Mouse (Mus musculus) limb, embryonic 11.5 days (tissue): ENCODE measurements at regions not wholly inside any gene's neighbourhood (a gene's known extent, or its start where the extent isn't known, plus 50 kb on each side); places are given as distances from the start of the nearest gene placed in this dataset.
"Not testable (repeated sequence)": the region's sequence is repeated elsewhere in the genome, so short reads cannot be mapped to it uniquely, and the experiment has no call there.

Source experiments
- ATAC-seq: fragments of 200-750 bp; cut with Nextera tagmentation; 2 replicates; pipeline ENCODE4 v1.8.0; 2017; ENCODE audit warnings: low read depth; ENCODE audit not compliant: insufficient number of reproducible peaks, low FRiP score, low TSS enrichment
- DNase-seq: peaks from one replicate; pipeline ENCODE4 v3.0.0-alpha.2; 2015; ENCODE audit warnings: low spot score
- H3K27ac ChIP-seq: fragments of 300-500 bp; sonication (generic); replicated peaks from 2 replicates; pipeline ENCODE4 v1.5.1; 2014; ENCODE audit warnings: low read depth, mild to moderate bottlenecking, low read length
- H3K27me3 ChIP-seq: fragments of 300-500 bp; sonication (generic); 2 replicates; pipeline ENCODE4 v1.6.1; 2014; ENCODE audit warnings: mild to moderate bottlenecking, low read length, mixed read lengths; ENCODE audit not compliant: control insufficient read depth, insufficient read depth
- H3K36me3 ChIP-seq: fragments of 300-500 bp; sonication (generic); 2 replicates; pipeline ENCODE4 v1.6.1; 2014; ENCODE audit warnings: mild to moderate bottlenecking, low read length, moderate library complexity, mixed read lengths; ENCODE audit not compliant: control insufficient read depth, insufficient read depth
- H3K4me1 ChIP-seq: fragments of 300-500 bp; sonication (generic); 2 replicates; pipeline ENCODE4 v1.6.1; 2014; ENCODE audit warnings: low read length, mixed read lengths; ENCODE audit not compliant: control insufficient read depth, insufficient read depth
- H3K4me2 ChIP-seq: fragments of 300-500 bp; sonication (generic); 2 replicates; pipeline ENCODE4 v1.6.1; 2014; ENCODE audit warnings: low read depth, mild to moderate bottlenecking, moderate library complexity; ENCODE audit not compliant: severe bottlenecking
- H3K4me3 ChIP-seq: fragments of 300-500 bp; sonication (generic); 2 replicates; pipeline ENCODE4 v1.5.1; 2014; ENCODE audit warnings: low read depth, low read length
- H3K9ac ChIP-seq: fragments of 300-500 bp; sonication (generic); 2 replicates; pipeline ENCODE4 v1.6.1; 2014; ENCODE audit warnings: mild to moderate bottlenecking, low read length
- H3K9me3 ChIP-seq: fragments of 300-500 bp; sonication (generic); 2 replicates; pipeline ENCODE4 v1.6.1; 2016; ENCODE audit warnings: low read length; ENCODE audit not compliant: control insufficient read depth
- WGBS: fragments of 180-500 bp; shearing (Covaris S2); extraction: QIAGEN DNeasy Blood & Tissue Kit; methylation state at CpG from one replicate; pipeline ENCODE4 v1.1.7; 2014; 5-methylcytosine and 5-hydroxymethylcytosine counted together

DNA sequence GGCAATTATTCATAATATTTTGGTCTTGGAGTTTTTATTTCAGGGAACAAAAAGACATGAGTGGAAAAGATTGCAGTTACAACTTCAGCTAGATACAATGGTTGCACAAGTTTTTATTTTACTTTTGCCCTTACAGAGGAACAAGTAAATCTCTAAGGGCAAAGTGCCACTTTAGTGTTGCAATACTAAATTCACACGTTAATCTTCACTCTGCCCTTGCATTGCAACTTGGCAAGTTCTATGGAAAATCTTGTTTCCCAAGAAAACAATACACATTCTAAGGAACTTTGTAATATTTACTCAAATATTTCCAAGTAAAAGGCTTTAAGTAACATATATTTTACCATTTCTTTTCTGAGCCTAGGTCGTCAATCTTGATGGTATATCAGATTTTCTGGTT, 85.9 kb downstream of the Chil6 start:
- 57% methylated on average over 2 of the region's 2 CpGs for WGBS
- H3K4me1 ChIP-seq, result no peaks in the 10 kb centered on the region
- no peak overlapping the region for H3K4me2 ChIP-seq
- H3K4me3 ChIP-seq, result no peak overlapping the region
- H3K36me3 ChIP-seq, result no peaks in the 10 kb centered on the region
- no peaks in the 10 kb centered on the region; the same call in 1 of the 2 replicates for H3K9me3 ChIP-seq
- no peak overlapping the region for H3K9ac ChIP-seq
- H3K27ac ChIP-seq, result no peak overlapping the region
- no peaks in the 10 kb centered on the region for H3K27me3 ChIP-seq
- ATAC-seq (no peak), DNase-seq (no peak)

DNA sequence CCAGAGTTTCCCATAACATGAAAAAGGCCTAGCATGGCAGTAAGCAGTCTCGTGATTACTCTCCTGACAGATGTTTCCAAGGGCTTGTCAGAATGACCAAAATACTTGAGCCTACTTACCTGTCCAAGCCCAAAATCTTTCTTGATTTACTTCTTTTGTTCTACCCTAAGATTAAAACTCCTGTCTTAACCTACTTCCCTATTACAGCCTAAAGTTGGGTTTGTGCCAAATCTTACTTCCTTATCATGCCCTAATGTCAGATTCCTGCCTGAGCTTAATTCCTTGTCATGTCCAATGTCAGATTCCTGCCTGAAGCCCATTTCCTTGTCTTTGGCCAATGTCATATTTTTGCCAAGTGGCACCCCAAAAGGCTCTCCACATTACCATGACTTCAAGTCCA, 89.0 kb downstream of the Chil6 start:
- 74% methylated on average over 1 of the region's 1 CpGs for WGBS
- H3K4me3 ChIP-seq, result no peak overlapping the region
- ATAC-seq (no peak), DNase-seq (no peak)
- H3K27me3 ChIP-seq, result no peaks in the 10 kb centered on the region
- H3K27ac ChIP-seq, result no peak overlapping the region
- H3K9ac ChIP-seq, result no peak overlapping the region
- H3K4me1 ChIP-seq, result no peaks in the 10 kb centered on the region
- H3K4me2 ChIP-seq, result no peak overlapping the region
- H3K9me3 ChIP-seq, result no peaks in the 10 kb centered on the region; the same call in 1 of the 2 replicates
- no peaks in the 10 kb centered on the region for H3K36me3 ChIP-seq

DNA sequence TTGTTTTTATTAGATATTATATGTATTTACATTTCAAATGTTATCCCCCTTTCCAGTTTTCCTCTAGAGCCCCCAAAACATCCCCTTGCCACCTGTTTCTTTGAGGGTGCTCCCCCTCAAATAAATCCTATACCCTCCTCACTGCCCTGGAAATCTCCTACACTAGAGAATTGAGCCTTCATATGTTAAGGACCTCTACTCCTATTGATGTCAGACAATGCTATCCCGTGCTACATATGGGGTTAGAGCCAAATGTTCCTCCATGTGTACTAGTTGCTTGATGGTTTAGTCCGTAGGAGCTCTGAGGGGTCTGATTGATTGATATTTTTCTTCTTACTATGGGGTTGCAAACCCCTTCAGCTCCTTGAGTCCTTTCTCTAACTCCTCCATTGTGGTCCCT, 73.6 kb upstream of the Chil4 start:
- H3K27ac ChIP-seq, result no peak overlapping the region
- no peak overlapping the region for H3K4me2 ChIP-seq
- peaks cover 12% of the 10 kb centered on the region; the same call in 1 of the 2 replicates for H3K9me3 ChIP-seq
- H3K36me3 ChIP-seq, result no peaks in the 10 kb centered on the region
- no peak overlapping the region for H3K4me3 ChIP-seq
- peak; percentile 61; the same call in 1 of the 2 replicates for ATAC-seq
- DNase-seq, result no peak
- H3K27me3 ChIP-seq, result no peaks in the 10 kb centered on the region
- 69% methylated on average over 2 of the region's 2 CpGs for WGBS
- H3K4me1 ChIP-seq, result no peaks in the 10 kb centered on the region
- H3K9ac ChIP-seq, result no peak overlapping the region

DNA sequence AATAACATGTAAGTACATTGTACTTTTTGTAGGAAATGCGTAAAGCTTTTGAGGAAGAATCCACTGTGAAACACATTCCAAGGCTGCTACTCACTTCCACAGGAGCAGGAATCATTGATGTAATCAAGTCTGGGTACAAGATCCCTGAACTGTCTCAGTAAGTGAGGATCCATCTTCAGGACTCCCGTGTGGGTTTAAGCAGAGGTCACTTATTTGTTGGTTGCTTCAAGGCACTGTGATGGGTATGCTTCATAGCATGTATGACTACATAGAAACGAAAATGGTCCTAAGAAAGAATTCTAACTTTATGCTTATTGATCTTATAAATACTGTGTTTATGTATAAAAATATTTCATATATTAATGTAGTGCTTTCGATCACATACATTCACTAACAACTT, 72.6 kb upstream of the Chil4 start:
- H3K9ac ChIP-seq, result no peak overlapping the region
- H3K4me2 ChIP-seq, result no peak overlapping the region
- no peak for DNase-seq
- no peaks in the 10 kb centered on the region for H3K4me1 ChIP-seq
- H3K27me3 ChIP-seq, result no peaks in the 10 kb centered on the region
- ATAC-seq, result no peak
- no peaks in the 10 kb centered on the region for H3K36me3 ChIP-seq
- peaks cover 12% of the 10 kb centered on the region; the same call in 1 of the 2 replicates for H3K9me3 ChIP-seq
- H3K4me3 ChIP-seq, result no peak overlapping the region
- no peak overlapping the region for H3K27ac ChIP-seq
- 83% methylated on average over 4 of the region's 4 CpGs for WGBS

DNA sequence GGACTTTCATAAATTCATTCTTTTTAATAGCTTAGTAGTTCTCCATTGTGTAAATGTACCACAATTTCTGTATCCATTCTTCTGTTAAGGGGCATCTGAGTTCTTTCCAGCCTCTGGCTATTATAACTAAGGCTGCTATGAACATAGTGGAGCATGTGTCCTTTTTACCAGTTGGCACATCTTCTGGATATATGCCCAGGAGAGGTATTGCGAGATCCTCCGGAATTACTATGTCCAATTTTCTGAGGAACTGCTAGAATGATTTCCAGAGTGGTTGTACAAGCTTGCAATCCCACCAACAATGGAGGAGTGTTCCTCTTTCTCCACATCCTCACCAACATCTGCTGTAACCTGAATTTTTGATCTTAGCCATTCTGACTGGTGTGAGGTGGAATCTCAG, 59.3 kb upstream of the Chil4 start:
- not testable (repeated sequence) for H3K4me2 ChIP-seq, ATAC-seq, H3K27me3 ChIP-seq, DNase-seq, H3K9ac ChIP-seq, H3K4me1 ChIP-seq, H3K9me3 ChIP-seq, H3K36me3 ChIP-seq, H3K4me3 ChIP-seq, H3K27ac ChIP-seq
- WGBS, result 83% methylated on average over 2 of the region's 2 CpGs

DNA sequence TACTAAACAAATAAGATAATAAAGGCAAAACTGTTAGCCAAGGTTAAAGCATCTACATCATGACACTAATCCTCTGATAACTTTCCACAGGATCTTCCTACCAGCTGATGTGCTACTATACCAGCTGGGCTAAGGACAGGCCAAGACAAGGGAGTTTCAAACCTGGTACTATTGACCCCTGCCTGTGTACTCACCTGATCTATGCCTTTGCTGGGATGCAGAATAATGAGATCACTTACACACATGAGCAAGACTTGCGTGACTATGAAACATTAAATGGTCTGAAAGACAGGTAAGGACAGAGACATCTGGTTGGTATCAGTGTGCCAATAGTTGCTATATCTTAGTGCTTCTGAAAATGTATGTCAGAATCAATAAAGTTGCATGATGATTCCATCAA, 56.4 kb upstream of the Chil4 start:
- H3K9me3 ChIP-seq, H3K36me3 ChIP-seq, H3K4me2 ChIP-seq, H3K4me1 ChIP-seq, DNase-seq, H3K27ac ChIP-seq, H3K9ac ChIP-seq, H3K4me3 ChIP-seq, H3K27me3 ChIP-seq: not testable (repeated sequence)
- ATAC-seq, result peak; percentile 28; the same call in 1 of the 2 replicates
- WGBS, result 89% methylated on average over 1 of the region's 1 CpGs
